Mouse (Mus musculus): ENCODE measurements at regions not wholly inside any gene's neighbourhood (a gene's known extent, or its start where the extent isn't known, plus 50 kb on each side); places are given as distances from the start of the nearest gene placed in this dataset.

GRCm38 (mm10) chr17:4504951-4505350 is 489.2 kb upstream of the Arid1b start:
- TF ChIP-seq CEBPB (IDR thresholded peaks at IDR 0.05; ENCODE audit: insufficient read depth, poor library complexity, severe bottlenecking) (no peak), E2F4 (IDR thresholded peaks at IDR 0.05; ENCODE audit: insufficient read depth) (no peak), POLR2A (IDR thresholded peaks at IDR 0.05; ENCODE audit: insufficient read length, low read depth) (no peak), POLR2AphosphoS2 (IDR thresholded peaks at IDR 0.05; ENCODE audit: insufficient read length, low read depth) (no peak), TCF12 (IDR thresholded peaks at IDR 0.05; ENCODE audit: insufficient read depth, poor library complexity, severe bottlenecking) (no peak), MAX (IDR thresholded peaks at IDR 0.05; ENCODE audit: low read depth) (no peak), SRF (IDR thresholded peaks at IDR 0.05; ENCODE audit: control insufficient read depth, insufficient read length, low read depth) (no peak), MYOD1 (IDR thresholded peaks at IDR 0.05; ENCODE audit: control insufficient read depth in 1 of 3, insufficient read length in 2 of 3, low read depth in 2 of 3) (no peak)
